Mouse (Mus musculus): ENCODE results near the gene Galnt2. TPM values are rescaled to one million over a fixed set of nuclear protein-coding genes. Genes with fewer than 3 reads are reported as not detected.
A peak's percentile ranks its signal among the peaks of the same experiment; 100 is the strongest.

Galnt2 gene
- polyA plus RNA-seq, 1 experiment from 2014 or later: 93.8 TPM

DNA sequence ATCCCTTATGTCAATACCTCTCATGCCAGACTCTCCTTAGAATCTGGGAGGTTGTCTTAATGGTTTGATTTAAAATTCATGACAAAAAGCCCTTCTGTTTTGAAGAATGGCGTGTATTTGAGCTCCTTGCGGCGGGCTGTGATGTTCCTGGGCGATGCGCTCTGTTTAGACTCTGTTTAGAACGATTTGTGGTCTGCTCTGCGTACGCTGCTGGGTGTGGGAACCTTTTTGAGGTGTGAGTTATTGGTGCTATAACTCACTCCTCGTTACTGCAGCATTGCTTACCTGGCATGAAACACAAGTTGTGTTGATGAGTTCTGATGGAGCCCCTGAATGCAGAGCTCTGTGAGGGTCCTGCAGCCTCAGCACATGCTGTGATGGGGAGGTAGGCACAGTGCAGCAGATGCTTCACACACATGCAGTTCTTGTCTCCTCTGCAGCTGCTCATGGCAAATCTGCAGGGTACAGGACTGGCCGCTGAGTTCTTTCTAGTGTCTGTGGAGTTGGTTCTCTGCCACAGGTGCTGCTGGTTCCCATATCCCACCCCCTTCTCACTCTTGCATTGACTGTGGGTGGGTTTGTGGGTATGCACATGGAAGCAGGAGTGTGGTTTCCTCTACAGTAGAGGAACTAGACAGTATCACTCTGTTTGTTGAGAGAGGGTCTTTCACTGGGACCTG, 43.4 kb downstream of the Galnt2 start:
- no peak overlapping the region for H3K9ac ChIP-seq
- peaks cover 5% of the 10 kb centered on the region; the same call in 1 of the 2 replicates for H3K36me3 ChIP-seq
- peaks cover 51% of the 10 kb centered on the region for H3K4me1 ChIP-seq
- no peak for ATAC-seq (ENCODE audit: low FRiP score, low read depth)
- no peak overlapping the region for H3K27ac ChIP-seq
- no peak overlapping the region for H3K4me3 ChIP-seq
- 44% methylated on average over 10 of the region's 10 CpGs for WGBS
- H3K4me2 ChIP-seq (replicated peaks): no peak overlapping the region
- H3K9me3 ChIP-seq: no peaks in the 10 kb centered on the region
- H3K27me3 ChIP-seq (replicated peaks): no peaks in the 10 kb centered on the region

DNA sequence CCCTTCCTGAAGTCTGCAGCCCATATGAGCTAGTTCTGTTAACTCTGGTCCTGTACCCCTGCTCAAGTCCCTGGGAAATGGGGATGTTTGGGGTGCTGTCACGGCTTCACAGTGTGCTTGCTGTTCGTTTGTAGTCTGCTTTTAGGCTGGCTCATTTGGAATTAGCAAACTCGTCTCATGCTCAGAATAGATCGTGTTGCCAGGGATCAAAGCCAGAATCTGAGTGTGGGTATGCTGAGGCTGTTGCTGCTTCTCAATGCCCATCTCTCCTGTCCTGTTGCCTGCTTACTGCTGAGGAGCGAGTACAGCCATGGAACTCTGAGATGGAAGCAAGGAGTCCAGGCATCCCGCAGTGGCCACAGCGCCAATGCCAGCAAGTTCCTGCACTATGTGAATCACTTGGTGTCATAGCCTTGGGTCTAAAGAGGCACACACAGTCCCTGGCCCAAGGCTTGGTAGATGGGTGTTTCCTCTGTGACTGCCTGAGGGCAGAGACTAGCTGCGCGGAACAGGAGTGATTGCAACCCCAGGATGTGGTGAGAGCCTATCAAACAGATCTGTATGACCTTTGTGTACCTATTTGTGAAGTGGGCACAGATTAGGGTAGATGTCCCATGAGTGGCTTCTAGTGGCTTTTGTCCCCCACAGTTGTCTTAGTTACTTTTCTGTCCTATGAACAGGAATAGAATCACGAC, 44.3 kb downstream of the Galnt2 start:
- H3K9ac ChIP-seq: no peak overlapping the region
- H3K4me2 ChIP-seq (replicated peaks): no peak overlapping the region
- H3K27me3 ChIP-seq (replicated peaks): no peaks in the 10 kb centered on the region
- H3K4me1 ChIP-seq: peaks cover 56% of the 10 kb centered on the region
- no peak overlapping the region for H3K4me3 ChIP-seq
- no peaks in the 10 kb centered on the region for H3K9me3 ChIP-seq
- no peak overlapping the region for H3K27ac ChIP-seq
- peaks cover 5% of the 10 kb centered on the region; the same call in 1 of the 2 replicates for H3K36me3 ChIP-seq
- WGBS: 94% methylated on average over 10 of the region's 10 CpGs
- no peak for ATAC-seq (ENCODE audit: low FRiP score, low read depth)

DNA sequence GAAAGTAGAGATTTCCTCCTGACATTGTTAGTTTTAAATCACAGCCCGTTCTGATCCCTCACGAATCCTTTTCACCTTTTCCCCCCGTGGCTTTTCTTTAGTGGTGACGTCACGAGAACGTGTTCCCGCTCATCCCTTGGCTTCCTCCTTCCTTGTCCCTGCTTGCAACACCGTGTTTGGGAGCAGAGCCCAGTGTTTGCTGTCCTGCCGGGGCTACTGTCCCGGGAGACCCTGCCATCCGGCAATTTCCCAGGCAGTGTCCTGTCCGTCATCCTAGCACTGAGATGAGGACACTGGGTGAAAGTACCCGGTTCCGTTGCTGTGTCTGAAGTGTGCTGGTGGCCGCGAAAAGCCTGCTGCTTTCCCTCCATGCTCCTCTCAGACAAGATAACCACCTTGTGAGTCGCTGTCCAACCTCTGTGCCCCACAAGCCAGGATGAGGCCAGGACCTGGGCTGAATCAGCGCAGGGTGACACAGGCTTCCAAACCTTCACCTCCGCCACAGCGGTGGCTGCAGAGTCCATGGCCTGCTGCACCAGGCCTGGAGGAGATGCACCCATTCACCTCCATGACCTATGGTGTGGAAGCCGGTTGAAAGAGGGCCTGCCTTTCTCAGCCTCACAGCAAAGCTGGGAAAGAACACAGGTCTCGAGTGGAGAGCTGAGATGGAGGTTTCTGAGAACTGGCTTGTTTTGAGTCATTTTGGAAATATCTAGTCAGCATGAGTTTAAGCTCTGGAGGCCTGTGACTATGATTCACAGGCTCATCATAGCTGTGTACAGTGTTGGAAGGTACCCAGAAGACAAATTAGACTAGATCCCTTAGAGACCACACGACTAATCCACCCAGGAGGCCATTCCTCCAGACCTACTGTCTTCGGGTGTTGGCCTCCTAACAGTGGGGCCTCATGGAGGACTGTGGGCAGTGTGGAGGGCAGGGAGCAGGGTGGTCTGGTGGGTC, 47.0 kb downstream of the Galnt2 start:
- no peak overlapping the region for H3K4me2 ChIP-seq (replicated peaks)
- H3K27ac ChIP-seq: no peak overlapping the region
- 0 out of 2 replicates have a peak overlapping the region, but pooled peaks have one; percentile 21 for H3K9ac ChIP-seq
- H3K4me3 ChIP-seq: no peak overlapping the region
- no peaks in the 10 kb centered on the region for H3K27me3 ChIP-seq (replicated peaks)
- WGBS: 78% methylated on average over 24 of the region's 24 CpGs
- H3K9me3 ChIP-seq: no peaks in the 10 kb centered on the region
- peaks cover 5% of the 10 kb centered on the region; the same call in 1 of the 2 replicates for H3K36me3 ChIP-seq
- H3K4me1 ChIP-seq: peaks cover 64% of the 10 kb centered on the region
- ATAC-seq (ENCODE audit: low FRiP score, low read depth): no peak

DNA sequence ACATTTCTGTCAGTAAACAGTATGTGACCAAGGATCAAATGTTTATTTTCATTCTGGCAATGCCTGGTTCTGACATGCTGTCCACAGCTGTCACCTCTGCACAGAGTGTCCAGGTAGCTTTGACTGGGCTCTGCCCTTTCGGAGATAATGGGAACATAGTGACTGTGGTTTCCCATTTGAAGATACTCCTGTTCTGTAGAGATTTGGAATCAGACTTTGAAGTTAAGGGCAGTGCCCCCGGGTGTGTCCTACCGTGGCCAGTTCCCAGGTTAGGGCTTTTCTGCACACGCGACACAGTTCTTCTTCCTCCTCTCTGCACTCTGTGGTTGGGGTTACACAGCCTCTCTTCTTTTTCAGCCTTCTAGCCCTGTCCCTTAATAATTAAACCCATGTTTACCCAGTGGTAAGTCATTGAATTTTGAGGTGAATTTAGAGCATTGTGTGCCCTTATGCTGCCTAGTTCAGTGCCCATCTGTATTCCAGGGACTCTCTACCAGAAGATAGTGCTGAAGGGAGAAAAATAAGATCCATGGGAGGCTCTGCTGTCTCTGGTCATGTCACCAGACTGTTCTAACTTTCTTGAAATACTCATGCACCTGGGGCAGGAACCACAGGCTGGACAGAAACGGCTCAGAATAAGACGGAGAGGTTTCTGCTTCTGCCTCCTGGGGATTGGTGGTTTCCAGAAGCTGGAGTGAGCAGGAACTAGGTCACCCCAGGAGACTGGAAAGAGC, 47.9 kb downstream of the Galnt2 start:
- no peak for ATAC-seq (ENCODE audit: low FRiP score, low read depth)
- Histone ChIP-seq H3K4me2 (replicated peaks) (no peak overlapping the region), H3K27me3 (replicated peaks) (no peaks in the 10 kb centered on the region), H3K9ac (no peak overlapping the region), H3K4me3 (no peak overlapping the region), H3K9me3 (no peaks in the 10 kb centered on the region), H3K4me1 (peaks cover 64% of the 10 kb centered on the region), H3K36me3 (peaks cover 5% of the 10 kb centered on the region; the same call in 1 of the 2 replicates), H3K27ac (no peak overlapping the region)
- 89% methylated on average over 7 of the region's 7 CpGs for WGBS

DNA sequence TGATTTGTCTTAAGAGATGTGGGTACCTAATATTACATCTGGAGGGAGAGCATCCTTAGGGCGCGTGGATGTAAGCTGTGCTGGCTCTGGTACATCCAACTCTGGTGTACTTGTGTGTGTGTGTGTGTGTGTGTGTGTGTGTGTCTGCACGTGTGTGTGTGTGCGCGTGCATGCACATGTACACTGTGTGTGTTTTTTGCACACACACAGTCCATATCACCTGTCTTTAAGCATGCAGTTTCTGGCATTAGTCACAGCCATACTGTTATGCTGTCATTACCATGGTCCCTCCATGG, 48.4 kb downstream of the Galnt2 start:
- Histone ChIP-seq H3K36me3 (peaks cover 5% of the 10 kb centered on the region; the same call in 1 of the 2 replicates), H3K4me2 (replicated peaks) (no peak overlapping the region), H3K27ac (no peak overlapping the region), H3K4me3 (no peak overlapping the region), H3K9ac (no peak overlapping the region), H3K27me3 (replicated peaks) (no peaks in the 10 kb centered on the region), H3K9me3 (no peaks in the 10 kb centered on the region), H3K4me1 (peaks cover 63% of the 10 kb centered on the region)
- ATAC-seq (ENCODE audit: low FRiP score, low read depth): no peak
- 93% methylated on average over 5 of the region's 5 CpGs for WGBS

DNA sequence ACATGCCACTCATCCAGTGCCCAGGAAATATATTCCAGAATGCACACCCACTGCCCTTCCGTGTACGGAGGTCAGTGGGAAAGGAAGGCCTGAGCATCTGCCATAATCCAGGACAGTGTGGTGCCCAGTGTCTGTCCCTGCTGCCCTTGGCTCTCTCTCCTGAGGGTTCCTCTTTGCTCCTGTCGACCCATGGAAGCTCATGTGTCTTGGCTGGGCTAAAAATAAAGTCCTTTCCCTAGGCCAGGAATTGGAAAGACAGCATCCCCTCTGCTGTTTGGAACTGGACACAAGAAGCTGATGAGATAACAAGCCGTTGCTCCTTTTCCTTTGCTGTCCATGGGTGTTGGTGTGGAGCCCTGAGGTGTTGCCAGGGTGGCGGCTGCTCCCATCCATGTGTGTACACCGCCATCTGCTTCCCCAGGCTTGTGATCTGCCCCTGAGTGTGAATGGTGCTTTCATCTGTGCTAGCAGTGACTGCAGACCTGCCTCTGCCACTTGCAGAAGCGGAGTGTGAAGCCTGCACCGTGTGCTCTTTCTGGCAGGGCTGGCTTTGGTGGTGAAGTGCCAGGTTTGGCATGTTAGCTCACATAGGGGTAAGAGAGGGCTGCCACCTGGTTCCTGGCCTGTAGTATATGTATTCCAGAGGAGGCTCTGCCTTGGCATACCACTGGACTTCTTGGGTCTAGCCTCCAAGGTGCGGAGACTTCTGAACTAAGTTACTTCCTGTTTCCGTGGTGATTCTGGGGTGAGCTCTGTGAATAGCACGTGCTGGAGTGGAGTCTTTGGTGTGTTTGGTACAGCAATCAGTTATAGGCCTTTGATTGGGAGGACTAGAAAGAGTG, 50.7 kb downstream of the Galnt2 start:
- H3K27ac ChIP-seq: peak overlapping the region; percentile 93; the same call in 1 of the 2 replicates
- H3K9me3 ChIP-seq: no peaks in the 10 kb centered on the region
- no peaks in the 10 kb centered on the region for H3K27me3 ChIP-seq (replicated peaks)
- no peak for ATAC-seq (ENCODE audit: low FRiP score, low read depth)
- 0 out of 2 replicates have a peak overlapping the region, but pooled peaks have one; percentile 3 for H3K9ac ChIP-seq
- 66% methylated on average over 11 of the region's 11 CpGs for WGBS
- H3K4me1 ChIP-seq: peaks cover 78% of the 10 kb centered on the region
- H3K4me2 ChIP-seq (replicated peaks): no peak overlapping the region
- H3K36me3 ChIP-seq: no peaks in the 10 kb centered on the region
- no peak overlapping the region for H3K4me3 ChIP-seq

DNA sequence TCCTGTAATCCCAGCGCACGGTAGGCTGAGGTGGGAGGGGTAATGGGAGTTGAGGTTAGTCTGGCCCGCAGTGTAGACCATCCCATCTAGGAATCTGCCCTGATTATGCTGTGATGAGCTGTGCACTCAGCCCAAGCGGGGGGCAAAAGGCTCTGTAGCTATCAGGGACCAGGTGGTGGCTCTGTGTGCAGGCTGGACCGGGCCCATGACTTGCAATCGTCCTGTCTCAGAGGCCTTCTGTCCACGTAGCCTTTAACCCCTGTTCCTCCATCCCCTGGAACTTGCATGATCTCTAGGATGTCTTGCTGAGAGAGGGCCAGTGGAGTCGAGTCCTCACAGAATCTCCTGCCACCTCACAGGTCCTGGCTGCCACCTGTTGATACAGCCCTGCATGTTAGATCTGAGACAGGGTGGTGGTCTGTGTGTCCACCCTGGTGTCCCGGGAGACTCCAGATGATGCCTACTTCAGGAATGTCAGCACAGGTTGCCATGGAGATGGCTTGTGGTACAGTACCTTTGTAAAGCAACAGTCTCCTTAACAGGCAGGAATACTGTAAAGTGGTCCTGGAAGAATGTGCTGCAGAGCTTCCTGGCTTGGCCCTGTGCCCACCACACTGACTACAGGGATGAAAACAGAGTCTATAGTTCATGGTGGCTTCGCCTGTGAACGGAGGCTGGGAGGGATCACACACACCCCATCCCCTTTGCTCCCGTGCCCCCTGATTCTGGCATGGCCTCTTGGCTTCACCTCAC, 51.9 kb downstream of the Galnt2 start:
- Histone ChIP-seq H3K9ac (no peak overlapping the region), H3K27me3 (replicated peaks) (no peaks in the 10 kb centered on the region), H3K4me3 (no peak overlapping the region), H3K36me3 (no peaks in the 10 kb centered on the region), H3K4me1 (peaks cover 73% of the 10 kb centered on the region), H3K9me3 (no peaks in the 10 kb centered on the region), H3K27ac (peak overlapping the region; percentile 93), H3K4me2 (replicated peaks) (peak overlapping the region; percentile 36; the same call in 1 of the 2 replicates)
- no peak for ATAC-seq (ENCODE audit: low FRiP score, low read depth)
- WGBS: 59% methylated on average over 12 of the region's 12 CpGs

DNA sequence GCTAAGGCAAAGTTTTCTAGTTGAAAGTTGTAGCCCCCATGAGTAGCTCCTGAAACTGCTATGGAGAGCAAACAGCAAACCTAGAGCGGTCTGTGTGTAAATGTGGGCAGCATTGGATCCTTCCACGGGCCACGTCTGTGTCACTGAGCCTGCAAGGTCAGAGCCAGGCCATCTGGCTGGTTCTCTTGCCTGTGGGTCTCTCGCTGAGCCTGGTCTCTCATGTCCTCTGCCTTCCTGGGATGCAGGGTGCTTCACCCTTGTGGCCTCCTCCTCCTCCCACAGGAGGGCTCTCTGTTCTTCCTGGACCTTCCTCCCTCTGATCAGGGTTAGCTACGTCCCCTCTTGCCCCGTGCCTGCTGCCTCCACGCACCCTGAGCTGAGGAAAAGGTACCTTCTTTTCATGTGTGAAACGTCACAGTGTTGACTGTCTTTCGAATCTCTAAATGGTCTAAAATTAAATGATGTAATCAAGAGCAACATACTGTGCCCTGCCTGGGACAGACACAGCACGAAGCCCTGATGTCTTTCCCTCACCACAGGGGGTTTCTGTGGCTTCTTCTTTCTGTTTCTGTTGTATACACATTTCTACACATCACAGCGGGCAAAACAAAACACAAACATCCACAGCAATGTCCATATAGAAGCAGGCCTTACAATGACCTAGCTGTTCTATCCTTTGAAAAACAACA, 52.6 kb downstream of the Galnt2 start:
- peak; percentile 5; the same call in 1 of the 2 replicates for ATAC-seq (ENCODE audit: low FRiP score, low read depth)
- Histone ChIP-seq H3K4me3 (no peak overlapping the region), H3K27me3 (replicated peaks) (no peaks in the 10 kb centered on the region), H3K9ac (0 out of 2 replicates have a peak overlapping the region, but pooled peaks have one; percentile 9), H3K4me2 (replicated peaks) (peak overlapping the region; percentile 36), H3K36me3 (no peaks in the 10 kb centered on the region), H3K27ac (peak overlapping the region; percentile 93), H3K4me1 (peaks cover 68% of the 10 kb centered on the region), H3K9me3 (no peaks in the 10 kb centered on the region)
- 17% methylated on average over 11 of the region's 11 CpGs for WGBS

DNA sequence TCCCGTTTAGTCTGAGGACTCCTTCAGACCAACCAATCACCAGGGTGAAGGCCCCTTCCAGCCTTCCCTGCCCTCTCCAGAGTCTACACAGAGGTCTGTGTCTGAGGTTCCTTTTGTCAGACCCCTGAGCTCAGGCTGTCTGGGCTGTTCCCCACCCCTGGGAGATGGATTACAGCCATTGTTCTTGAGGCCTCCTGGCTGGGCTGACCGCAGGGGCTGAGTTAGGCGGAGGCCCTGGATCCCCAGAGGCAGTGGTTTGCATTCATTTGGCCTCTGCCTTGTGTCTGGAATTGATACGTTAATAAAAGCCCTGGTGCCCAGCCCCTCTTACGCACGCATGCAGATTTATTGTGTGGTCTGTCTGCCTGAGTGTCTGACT, 53.1 kb downstream of the Galnt2 start:
- H3K27ac ChIP-seq: peak overlapping the region; percentile 93
- ATAC-seq (ENCODE audit: low FRiP score, low read depth): peak; percentile 84
- H3K4me3 ChIP-seq: no peak overlapping the region
- WGBS: 7% methylated on average over 6 of the region's 6 CpGs
- peak overlapping the region; percentile 36 for H3K4me2 ChIP-seq (replicated peaks)
- H3K36me3 ChIP-seq: no peaks in the 10 kb centered on the region
- no peaks in the 10 kb centered on the region for H3K9me3 ChIP-seq
- peaks cover 68% of the 10 kb centered on the region for H3K4me1 ChIP-seq
- H3K27me3 ChIP-seq (replicated peaks): no peaks in the 10 kb centered on the region
- H3K9ac ChIP-seq: no peak overlapping the region

DNA sequence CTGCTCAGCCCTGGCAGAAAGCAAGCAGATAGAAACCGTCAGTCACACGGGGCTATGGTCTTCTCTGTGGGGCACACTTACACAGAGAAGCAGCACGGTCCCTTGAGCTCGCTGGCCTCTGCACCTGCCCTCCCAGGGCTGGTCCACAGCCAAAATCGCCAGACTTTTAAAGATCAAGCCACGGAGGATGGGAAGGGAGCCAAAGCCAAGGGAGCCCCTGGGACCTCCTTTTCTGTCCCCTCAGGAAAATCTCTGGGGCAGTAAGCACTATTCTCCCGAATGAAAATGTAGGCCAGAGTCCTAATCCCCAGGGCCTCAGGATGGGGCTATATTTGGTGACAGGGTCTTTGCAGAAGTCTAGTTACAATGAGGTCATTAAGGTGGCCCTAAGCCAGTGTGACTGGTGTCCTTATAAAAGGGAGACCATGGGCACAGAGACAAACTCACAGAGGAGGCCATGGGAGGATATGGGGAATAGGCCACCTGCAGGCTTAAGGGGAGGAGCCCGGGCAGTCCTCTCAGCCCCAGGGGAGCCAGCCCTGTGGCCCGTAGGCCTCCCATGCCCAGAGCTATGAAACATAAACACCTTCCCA, 53.9 kb downstream of the Galnt2 start:
- no peak overlapping the region for H3K4me3 ChIP-seq
- peak; percentile 41 for ATAC-seq (ENCODE audit: low FRiP score, low read depth)
- H3K4me1 ChIP-seq: peaks cover 65% of the 10 kb centered on the region
- peak overlapping the region; percentile 93 for H3K27ac ChIP-seq
- peak overlapping the region; percentile 30 for H3K4me2 ChIP-seq (replicated peaks)
- no peaks in the 10 kb centered on the region for H3K27me3 ChIP-seq (replicated peaks)
- H3K9me3 ChIP-seq: no peaks in the 10 kb centered on the region
- H3K36me3 ChIP-seq: no peaks in the 10 kb centered on the region
- 15% methylated on average over 9 of the region's 9 CpGs for WGBS
- no peak overlapping the region for H3K9ac ChIP-seq
